Mouse (Mus musculus) olfactory bulb, adult 2 months (tissue): ENCODE results near the gene C1ra.
"Not testable (repeated sequence)": the region's sequence is repeated elsewhere in the genome, so short reads cannot be mapped to it uniquely, and the experiment has no call there.

ENCODE experiments used
- CTCF ChIP-seq: fragments of 200-500 bp; IDR thresholded peaks from 2 replicates; pipeline ENCODE4 v1.5.1; 2012; ENCODE audit warnings: low read depth, mild to moderate bottlenecking, low read length, moderate library complexity; ENCODE audit not compliant: insufficient read depth
- POLR2A ChIP-seq: fragments of 200-500 bp; IDR thresholded peaks from 2 replicates; pipeline ENCODE4 v1.6.1; 2012; ENCODE audit warnings: mild to moderate bottlenecking, low read depth, low read length, moderate library complexity; ENCODE audit not compliant: insufficient read depth

DNA sequence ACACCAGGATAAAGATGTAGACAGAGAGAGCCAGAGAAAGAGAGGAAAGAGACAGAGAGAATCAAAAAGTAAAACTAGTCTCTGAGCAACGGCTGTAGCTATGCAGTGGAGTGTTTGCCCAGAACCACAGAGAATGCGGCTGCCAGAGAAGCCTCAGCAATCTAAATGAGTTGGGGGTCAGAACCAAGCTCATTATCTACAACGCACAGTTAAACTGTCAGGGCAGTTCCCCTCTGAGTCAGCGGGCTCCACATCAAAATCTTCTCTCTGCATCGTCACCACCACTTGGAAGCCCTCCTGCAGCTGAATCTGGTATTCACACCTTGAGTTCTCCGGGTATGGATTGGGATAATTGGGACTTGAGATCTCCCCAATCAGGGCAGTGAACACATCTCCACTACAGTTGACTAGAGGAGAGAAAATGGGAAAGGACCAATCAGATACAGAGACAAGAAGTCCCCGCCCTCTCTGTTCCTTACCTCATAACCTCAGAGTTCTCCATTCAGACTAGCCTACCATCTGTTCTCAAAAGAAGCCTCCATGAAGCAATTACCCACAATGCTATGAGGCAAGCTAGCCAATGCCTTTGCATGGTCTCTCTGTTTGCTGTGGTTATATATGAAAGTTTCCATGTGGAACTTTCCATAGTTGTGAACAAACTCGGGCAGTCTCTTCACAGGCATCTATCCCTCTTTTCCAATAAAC is 24.1 kb downstream of the C1ra start:
- TF ChIP-seq CTCF, POLR2A: not testable (repeated sequence)
